Mouse (Mus musculus) kidney, postnatal 0 days (tissue): ENCODE measurements at regions not wholly inside any gene's neighbourhood (a gene's known extent, or its start where the extent isn't known, plus 50 kb on each side); places are given as distances from the start of the nearest gene placed in this dataset.

ENCODE experiments used
- ATAC-seq: fragments of 200-750 bp; cut with Nextera tagmentation; replicated peaks from 2 replicates; pipeline ENCODE4 v1.8.0; 2017; ENCODE audit warnings: low read depth, moderate number of reproducible peaks, moderate TSS enrichment, moderate library complexity; ENCODE audit not compliant: low FRiP score
- DNase-seq: peaks from one replicate; pipeline ENCODE4 v3.0.0-alpha.2; 2016; ENCODE audit warnings: low spot score
- H3K27ac ChIP-seq: fragments of 300-500 bp; sonication (generic); 2 replicates; pipeline ENCODE4 v1.5.1; 2014; ENCODE audit warnings: mild to moderate bottlenecking
- H3K27me3 ChIP-seq: fragments of 300-500 bp; sonication (generic); 2 replicates; pipeline ENCODE4 v1.6.1; 2014; ENCODE audit warnings: low read length, mixed read lengths; ENCODE audit not compliant: insufficient read depth
- H3K36me3 ChIP-seq: fragments of 300-500 bp; sonication (generic); 2 replicates; pipeline ENCODE4 v1.6.1; 2014; ENCODE audit warnings: low read length, mixed read lengths; ENCODE audit not compliant: insufficient read depth
- H3K4me1 ChIP-seq: fragments of 300-500 bp; sonication (generic); replicated peaks from 2 replicates; pipeline ENCODE4 v1.6.1; 2014; ENCODE audit warnings: antibody characterized with exemption, low read length, mixed read lengths; ENCODE audit not compliant: insufficient read depth
- H3K4me2 ChIP-seq: fragments of 300-500 bp; sonication (generic); 2 replicates; pipeline ENCODE4 v1.6.1; 2014; ENCODE audit warnings: mild to moderate bottlenecking, low read length, moderate library complexity, mixed read lengths
- H3K4me3 ChIP-seq: fragments of 300-500 bp; sonication (generic); replicated peaks from 2 replicates; pipeline ENCODE4 v1.5.1; 2014; ENCODE audit warnings: low read depth, low read length
- H3K9ac ChIP-seq: fragments of 300-500 bp; sonication (generic); 2 replicates; pipeline ENCODE4 v1.6.1; 2014; ENCODE audit warnings: low read depth, low read length
- H3K9me3 ChIP-seq: fragments of 300-500 bp; sonication (generic); replicated peaks from 2 replicates; pipeline ENCODE4 v1.6.1; 2016; ENCODE audit warnings: low read length, inconsistent platforms, mixed read lengths
- CTCF ChIP-seq: IDR thresholded peaks from 2 replicates; pipeline ENCODE4 v1.5.1; 2016; ENCODE audit warnings: antibody characterized with exemption, low read depth, mild to moderate bottlenecking, moderate library complexity
- whole genome bisulfite sequencing: fragments of 180-500 bp; shearing (Covaris S2); extraction: QIAGEN DNeasy Blood & Tissue Kit; methylation state at CpG from one replicate; pipeline ENCODE4 v1.1.7; 2014; 5-methylcytosine and 5-hydroxymethylcytosine counted together

- Histone ChIP-seq H3K27ac (no peak overlapping the region), H3K4me1 (no peaks in the 10 kb centered on the region), H3K4me3 (no peak overlapping the region), H3K36me3 (no peaks in the 10 kb centered on the region), H3K27me3 (no peaks in the 10 kb centered on the region), H3K4me2 (no peak overlapping the region), H3K9ac (no peak overlapping the region), H3K9me3 (no peaks in the 10 kb centered on the region)
- DNase-seq (no peak), ATAC-seq (no peak)
- WGBS: 57% methylated on average over 4 of the region's 4 CpGs
- TF ChIP-seq CTCF: no peak
Measured at GRCm38 (mm10) chr9:91073366-91074174, 288.6 kb upstream of the Zic4 start.

- no peak for DNase-seq
- Histone ChIP-seq H3K9me3 (no peaks in the 10 kb centered on the region), H3K4me3 (no peak overlapping the region), H3K4me1 (no peaks in the 10 kb centered on the region), H3K4me2 (no peak overlapping the region), H3K9ac (no peak overlapping the region), H3K27ac (no peak overlapping the region), H3K27me3 (no peaks in the 10 kb centered on the region), H3K36me3 (no peaks in the 10 kb centered on the region)
- TF ChIP-seq CTCF: no peak
- 22% methylated on average over 5 of the region's 5 CpGs for WGBS
- ATAC-seq: no peak
Measured at GRCm38 (mm10) chr9:91074175-91074480, 288.1 kb upstream of the Zic4 start.

GRCm38 (mm10) chr9:91077490-91077889, 284.7 kb upstream of the Zic4 start:
- no peaks in the 10 kb centered on the region for H3K27me3 ChIP-seq

GRCm38 (mm10) chr9:91083791-91084190, 278.4 kb upstream of the Zic4 start:
- Histone ChIP-seq H3K9me3 (no peaks in the 10 kb centered on the region), H3K9ac (no peak overlapping the region), H3K36me3 (no peaks in the 10 kb centered on the region), H3K27me3 (no peaks in the 10 kb centered on the region), H3K27ac (no peak overlapping the region), H3K4me2 (no peak overlapping the region), H3K4me3 (no peak overlapping the region), H3K4me1 (no peaks in the 10 kb centered on the region)
- ATAC-seq (no peak), DNase-seq (peak; percentile 1)
- TF ChIP-seq CTCF: no peak
- WGBS: 19% methylated on average over 1 of the region's 1 CpGs

More at GRCm38 (mm10) chr9:91077490-91077889, 284.7 kb upstream of the Zic4 start:
- WGBS: 35% methylated on average over 1 of the region's 1 CpGs
- Histone ChIP-seq H3K36me3 (no peaks in the 10 kb centered on the region), H3K9ac (no peak overlapping the region), H3K9me3 (no peaks in the 10 kb centered on the region), H3K27ac (no peak overlapping the region), H3K4me3 (no peak overlapping the region), H3K4me1 (no peaks in the 10 kb centered on the region), H3K4me2 (no peak overlapping the region)
- no peak for TF ChIP-seq CTCF
- DNase-seq: no peak
- ATAC-seq: no peak

- WGBS: 88% methylated on average over 3 of the region's 3 CpGs
Measured at GRCm38 (mm10) chr9:91085923-91086322, 276.3 kb upstream of the Zic4 start.

GRCm38 (mm10) chr9:91089348-91089747, 272.9 kb upstream of the Zic4 start:
- H3K4me1 ChIP-seq: no peaks in the 10 kb centered on the region
- no peaks in the 10 kb centered on the region for H3K9me3 ChIP-seq
- H3K27me3 ChIP-seq: no peaks in the 10 kb centered on the region
- WGBS: 45% methylated on average over 2 of the region's 2 CpGs
- no peak overlapping the region for H3K4me2 ChIP-seq
- ATAC-seq: no peak
- H3K36me3 ChIP-seq: no peaks in the 10 kb centered on the region
- H3K4me3 ChIP-seq: no peak overlapping the region
- no peak for DNase-seq
- H3K27ac ChIP-seq: no peak overlapping the region
- TF ChIP-seq CTCF: no peak
- H3K9ac ChIP-seq: no peak overlapping the region

More at GRCm38 (mm10) chr9:91085923-91086322, 276.3 kb upstream of the Zic4 start:
- Histone ChIP-seq H3K27me3 (no peaks in the 10 kb centered on the region), H3K4me1 (no peaks in the 10 kb centered on the region), H3K36me3 (no peaks in the 10 kb centered on the region), H3K9ac (no peak overlapping the region), H3K4me3 (no peak overlapping the region), H3K27ac (no peak overlapping the region), H3K9me3 (no peaks in the 10 kb centered on the region), H3K4me2 (no peak overlapping the region)
- no peak for TF ChIP-seq CTCF
- DNase-seq: no peak
- ATAC-seq: no peak
